Mouse (Mus musculus): ENCODE results near the gene Sh2d1b1. TPM values are rescaled to one million over a fixed set of nuclear protein-coding genes. Genes with fewer than 3 reads are reported as not detected.

Gene Sh2d1b1
- polyA plus RNA-seq, 1 experiment from 2014 or later, result 0.18 TPM

- WGBS, result 70% methylated on average over 4 of the region's 4 CpGs
- Histone ChIP-seq H3K4me3 (ENCODE audit: low read depth, low read length) (no peak overlapping the region), H3K9me3 (ENCODE audit: control insufficient read depth, low read length) (no peaks in the 10 kb centered on the region), H3K4me2 (ENCODE audit: low read length) (no peak overlapping the region), H3K4me1 (replicated peaks; ENCODE audit: control insufficient read depth, insufficient read depth, low read length) (no peaks in the 10 kb centered on the region), H3K9ac (ENCODE audit: low read length) (no peak overlapping the region), H3K36me3 (ENCODE audit: control insufficient read depth, insufficient read depth, low read length) (no peaks in the 10 kb centered on the region), H3K27ac (ENCODE audit: low read depth) (no peak overlapping the region), H3K27me3 (replicated peaks; ENCODE audit: control insufficient read depth, insufficient read depth, low read length) (no peaks in the 10 kb centered on the region)
- DNase-seq (ENCODE audit: low spot score), result no peak
- ATAC-seq (replicated peaks; ENCODE audit: low FRiP score, low TSS enrichment, low read depth), result no peak
These were observed 5.5 kb downstream of the Sh2d1b1 start for GRCm38 (mm10) chr1:170282415-170283129.

DNA sequence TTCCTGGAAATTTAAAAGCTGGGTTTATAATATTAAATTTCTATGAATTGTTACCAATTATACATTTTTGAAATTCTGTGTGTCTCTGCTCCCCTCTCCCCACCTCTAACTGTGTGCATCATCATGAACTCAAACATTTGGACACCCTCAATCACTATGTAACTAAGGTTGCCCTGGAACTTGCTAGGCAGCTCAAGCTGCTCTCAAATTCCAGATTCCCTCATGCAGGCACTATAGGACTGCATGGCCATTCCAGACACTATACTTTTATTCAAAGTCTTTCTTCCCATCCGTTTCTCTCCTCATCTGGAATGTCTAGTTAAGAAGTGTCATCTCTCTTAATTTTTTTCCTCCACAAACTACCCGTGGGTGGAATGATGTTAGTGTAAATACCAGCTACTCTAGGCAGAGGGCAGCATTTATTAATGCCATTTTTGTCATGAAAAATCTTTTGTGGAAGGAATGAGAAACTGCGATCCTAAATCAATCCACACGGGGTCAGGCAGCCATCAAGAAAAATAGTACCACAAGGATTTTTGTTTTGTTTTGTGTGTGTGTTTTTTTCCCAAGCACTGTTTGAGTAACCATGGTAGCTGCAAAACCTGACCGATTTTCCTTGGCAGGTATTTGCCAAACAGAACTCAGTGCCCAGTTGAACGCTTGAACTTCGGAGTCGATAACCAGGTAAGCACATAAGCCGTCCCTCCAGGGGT is 15.3 kb downstream of the Sh2d1b1 start:
- H3K9me3 ChIP-seq (ENCODE audit: control insufficient read depth, low read length), result no peaks in the 10 kb centered on the region
- no peak overlapping the region for H3K9ac ChIP-seq (ENCODE audit: low read length)
- H3K4me3 ChIP-seq (ENCODE audit: low read depth, low read length), result no peak overlapping the region
- ATAC-seq (replicated peaks; ENCODE audit: low FRiP score, low TSS enrichment, low read depth) (no peak), DNase-seq (ENCODE audit: low spot score) (peak; percentile 62)
- no peak overlapping the region for H3K27ac ChIP-seq (ENCODE audit: low read depth)
- 38% methylated on average over 9 of the region's 9 CpGs for WGBS
- no peak overlapping the region; the same call in 1 of the 2 replicates for H3K4me2 ChIP-seq (ENCODE audit: low read length)
- H3K36me3 ChIP-seq (ENCODE audit: control insufficient read depth, insufficient read depth, low read length), result no peaks in the 10 kb centered on the region
- no peaks in the 10 kb centered on the region for H3K27me3 ChIP-seq (replicated peaks; ENCODE audit: control insufficient read depth, insufficient read depth, low read length)
- no peaks in the 10 kb centered on the region for H3K4me1 ChIP-seq (replicated peaks; ENCODE audit: control insufficient read depth, insufficient read depth, low read length)

DNA sequence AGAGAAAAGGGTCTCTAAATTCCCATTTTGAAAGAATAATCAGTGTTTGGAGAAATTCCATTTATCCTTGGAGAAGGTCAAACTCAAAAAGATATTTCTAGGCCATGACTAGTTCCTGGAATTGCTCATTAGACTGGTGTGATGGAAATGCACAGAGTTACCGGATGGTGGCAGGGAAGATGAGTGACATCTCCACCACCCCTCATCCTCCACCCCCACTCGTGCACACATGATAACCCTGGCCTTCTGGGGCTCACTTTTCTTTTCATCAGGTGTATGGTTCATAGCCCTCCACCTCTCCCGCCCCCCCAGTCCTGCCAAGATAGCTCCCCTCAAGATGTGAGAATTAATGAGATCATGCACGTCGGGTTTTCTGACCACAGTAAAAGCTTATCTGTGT is 16.1 kb downstream of the Sh2d1b1 start:
- H3K9me3 ChIP-seq (ENCODE audit: control insufficient read depth, low read length), result no peaks in the 10 kb centered on the region
- H3K27me3 ChIP-seq (replicated peaks; ENCODE audit: control insufficient read depth, insufficient read depth, low read length), result no peaks in the 10 kb centered on the region
- H3K4me2 ChIP-seq (ENCODE audit: low read length), result no peak overlapping the region
- no peak overlapping the region for H3K4me3 ChIP-seq (ENCODE audit: low read depth, low read length)
- no peaks in the 10 kb centered on the region for H3K36me3 ChIP-seq (ENCODE audit: control insufficient read depth, insufficient read depth, low read length)
- DNase-seq (ENCODE audit: low spot score) (no peak), ATAC-seq (replicated peaks; ENCODE audit: low FRiP score, low TSS enrichment, low read depth) (no peak)
- H3K27ac ChIP-seq (ENCODE audit: low read depth), result no peak overlapping the region
- no peaks in the 10 kb centered on the region for H3K4me1 ChIP-seq (replicated peaks; ENCODE audit: control insufficient read depth, insufficient read depth, low read length)
- no peak overlapping the region for H3K9ac ChIP-seq (ENCODE audit: low read length)
- WGBS, result 74% methylated on average over 5 of the region's 5 CpGs

DNA sequence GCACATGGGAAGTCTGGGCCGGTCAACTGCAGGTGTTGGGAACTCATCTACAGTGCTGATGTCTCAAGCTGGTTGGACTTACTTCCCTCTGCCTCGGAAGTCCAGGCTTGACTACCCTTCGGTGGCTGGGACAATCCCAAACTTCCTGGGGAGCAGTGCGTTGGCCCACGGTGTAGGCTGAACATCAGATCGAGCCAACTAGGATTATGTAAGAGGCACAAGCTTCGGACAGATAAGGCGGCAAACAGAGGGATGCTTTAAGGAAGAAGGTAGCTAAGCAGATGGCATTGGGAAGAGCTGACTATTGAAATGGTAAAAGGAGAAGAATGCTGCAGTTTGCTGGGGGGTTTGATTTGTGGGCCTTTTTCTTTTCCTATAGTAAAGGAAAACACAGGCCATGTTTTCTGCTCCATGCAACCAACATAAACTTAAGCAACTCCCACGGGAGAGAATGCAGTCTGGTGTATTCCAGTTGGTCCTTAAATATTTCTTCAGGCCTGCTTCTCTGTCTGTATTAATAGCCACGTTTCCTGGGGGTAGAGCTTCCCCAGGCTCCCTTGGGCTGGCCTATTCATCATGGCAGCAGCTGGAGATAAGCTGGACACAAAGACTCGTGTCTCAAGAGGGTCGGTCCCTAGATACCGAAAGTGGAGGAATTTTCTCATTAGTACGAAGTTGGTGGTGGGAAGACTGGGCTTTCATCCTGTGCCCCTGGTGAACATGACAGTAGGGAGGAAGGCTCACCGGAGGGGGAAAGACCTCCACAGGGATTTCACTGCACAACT is 17.9 kb downstream of the Sh2d1b1 start:
- Histone ChIP-seq H3K27me3 (replicated peaks; ENCODE audit: control insufficient read depth, insufficient read depth, low read length) (no peaks in the 10 kb centered on the region), H3K4me2 (ENCODE audit: low read length) (no peak overlapping the region), H3K9ac (ENCODE audit: low read length) (no peak overlapping the region), H3K27ac (ENCODE audit: low read depth) (no peak overlapping the region), H3K36me3 (ENCODE audit: control insufficient read depth, insufficient read depth, low read length) (no peaks in the 10 kb centered on the region), H3K9me3 (ENCODE audit: control insufficient read depth, low read length) (no peaks in the 10 kb centered on the region), H3K4me3 (ENCODE audit: low read depth, low read length) (no peak overlapping the region), H3K4me1 (replicated peaks; ENCODE audit: control insufficient read depth, insufficient read depth, low read length) (no peaks in the 10 kb centered on the region)
- DNase-seq (ENCODE audit: low spot score) (no peak), ATAC-seq (replicated peaks; ENCODE audit: low FRiP score, low TSS enrichment, low read depth) (no peak)
- WGBS, result 65% methylated on average over 15 of the region's 15 CpGs

GRCm38 (mm10) chr1:170299496-170299895 is 22.4 kb downstream of the Sh2d1b1 start:
- H3K27ac ChIP-seq (ENCODE audit: low read depth), result no peak overlapping the region
- H3K36me3 ChIP-seq (ENCODE audit: control insufficient read depth, insufficient read depth, low read length), result no peaks in the 10 kb centered on the region
- WGBS, result 73% methylated on average over 4 of the region's 4 CpGs
- no peaks in the 10 kb centered on the region for H3K9me3 ChIP-seq (ENCODE audit: control insufficient read depth, low read length)
- DNase-seq (ENCODE audit: low spot score), result no peak
- no peak overlapping the region for H3K4me3 ChIP-seq (ENCODE audit: low read depth, low read length)
- no peaks in the 10 kb centered on the region for H3K4me1 ChIP-seq (replicated peaks; ENCODE audit: control insufficient read depth, insufficient read depth, low read length)
- no peaks in the 10 kb centered on the region for H3K27me3 ChIP-seq (replicated peaks; ENCODE audit: control insufficient read depth, insufficient read depth, low read length)
- H3K4me2 ChIP-seq (ENCODE audit: low read length), result no peak overlapping the region
- ATAC-seq (replicated peaks; ENCODE audit: low FRiP score, low TSS enrichment, low read depth), result no peak
- no peak overlapping the region for H3K9ac ChIP-seq (ENCODE audit: low read length)

- no peaks in the 10 kb centered on the region for H3K4me1 ChIP-seq (replicated peaks; ENCODE audit: control insufficient read depth, insufficient read depth, low read length)
- H3K27me3 ChIP-seq (replicated peaks; ENCODE audit: control insufficient read depth, insufficient read depth, low read length), result no peaks in the 10 kb centered on the region
- no peak overlapping the region for H3K9ac ChIP-seq (ENCODE audit: low read length)
- no peak overlapping the region for H3K27ac ChIP-seq (ENCODE audit: low read depth)
- DNase-seq (ENCODE audit: low spot score) (no peak), ATAC-seq (replicated peaks; ENCODE audit: low FRiP score, low TSS enrichment, low read depth) (no peak)
- H3K4me2 ChIP-seq (ENCODE audit: low read length), result no peak overlapping the region
- no peak overlapping the region for H3K4me3 ChIP-seq (ENCODE audit: low read depth, low read length)
- no peaks in the 10 kb centered on the region for H3K9me3 ChIP-seq (ENCODE audit: control insufficient read depth, low read length)
- WGBS, result 92% methylated on average over 9 of the region's 9 CpGs
- no peaks in the 10 kb centered on the region for H3K36me3 ChIP-seq (ENCODE audit: control insufficient read depth, insufficient read depth, low read length)
These were observed 24.6 kb downstream of the Sh2d1b1 start for GRCm38 (mm10) chr1:170301686-170302085.

DNA sequence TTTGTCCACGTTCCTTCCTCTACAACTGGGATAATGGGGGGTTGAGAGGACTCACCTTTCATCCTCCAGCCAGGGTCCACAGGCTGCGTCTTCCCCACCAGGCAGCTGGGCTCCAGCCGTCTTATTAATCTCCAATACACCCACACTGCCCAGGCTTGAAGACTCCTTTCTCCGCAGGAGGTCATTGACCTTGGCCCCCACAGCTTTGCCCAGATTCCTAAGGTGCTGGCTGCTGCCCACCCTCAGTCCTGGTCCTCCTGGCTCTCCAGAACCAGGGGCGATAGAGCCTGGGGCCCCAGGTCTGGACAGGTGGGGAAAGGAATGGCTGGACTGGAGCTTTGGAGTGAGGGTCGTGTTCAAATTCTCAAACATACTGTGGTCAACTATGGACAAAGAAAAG is 25.3 kb downstream of the Sh2d1b1 start:
- ATAC-seq (replicated peaks; ENCODE audit: low FRiP score, low TSS enrichment, low read depth), result no peak
- no peak for DNase-seq (ENCODE audit: low spot score)
- Histone ChIP-seq H3K9ac (ENCODE audit: low read length) (no peak overlapping the region), H3K4me2 (ENCODE audit: low read length) (no peak overlapping the region), H3K9me3 (ENCODE audit: control insufficient read depth, low read length) (no peaks in the 10 kb centered on the region), H3K4me3 (ENCODE audit: low read depth, low read length) (no peak overlapping the region), H3K27ac (ENCODE audit: low read depth) (no peak overlapping the region), H3K4me1 (replicated peaks; ENCODE audit: control insufficient read depth, insufficient read depth, low read length) (no peaks in the 10 kb centered on the region), H3K27me3 (replicated peaks; ENCODE audit: control insufficient read depth, insufficient read depth, low read length) (no peaks in the 10 kb centered on the region), H3K36me3 (ENCODE audit: control insufficient read depth, insufficient read depth, low read length) (no peaks in the 10 kb centered on the region)
- 81% methylated on average over 6 of the region's 6 CpGs for WGBS

DNA sequence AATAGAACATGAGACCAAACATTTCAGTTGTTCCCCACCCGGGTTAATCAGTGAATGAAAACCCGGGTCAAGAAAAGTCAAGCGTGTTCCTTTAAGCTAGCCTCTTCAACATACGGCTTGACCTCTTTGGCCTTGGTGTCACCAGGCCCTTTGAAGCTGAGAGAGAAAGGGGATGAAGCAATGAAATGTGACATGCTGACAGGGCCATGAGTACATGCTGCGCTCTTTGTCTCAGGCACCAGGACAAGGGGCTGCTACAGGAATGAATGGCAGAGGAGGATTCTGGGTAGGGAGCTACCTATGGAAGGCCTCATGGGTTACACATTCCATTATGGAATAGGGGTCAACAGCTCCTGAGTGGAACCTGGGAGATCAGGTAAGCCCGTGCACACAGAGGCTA is 26.0 kb downstream of the Sh2d1b1 start:
- DNase-seq (ENCODE audit: low spot score) (no peak), ATAC-seq (replicated peaks; ENCODE audit: low FRiP score, low TSS enrichment, low read depth) (no peak)
- H3K4me3 ChIP-seq (ENCODE audit: low read depth, low read length), result no peak overlapping the region
- H3K36me3 ChIP-seq (ENCODE audit: control insufficient read depth, insufficient read depth, low read length), result no peaks in the 10 kb centered on the region
- H3K4me2 ChIP-seq (ENCODE audit: low read length), result no peak overlapping the region
- H3K9me3 ChIP-seq (ENCODE audit: control insufficient read depth, low read length), result no peaks in the 10 kb centered on the region
- H3K27me3 ChIP-seq (replicated peaks; ENCODE audit: control insufficient read depth, insufficient read depth, low read length), result no peaks in the 10 kb centered on the region
- H3K27ac ChIP-seq (ENCODE audit: low read depth), result no peak overlapping the region
- no peak overlapping the region for H3K9ac ChIP-seq (ENCODE audit: low read length)
- 80% methylated on average over 6 of the region's 6 CpGs for WGBS
- no peaks in the 10 kb centered on the region for H3K4me1 ChIP-seq (replicated peaks; ENCODE audit: control insufficient read depth, insufficient read depth, low read length)
